Mouse (Mus musculus) liver, postnatal 0 days (tissue): Measurements from ENCODE around the gene Gatad2a.

Experiments used
- CTCF ChIP-seq: sonication (generic); IDR thresholded peaks from 2 replicates; pipeline ENCODE4 v1.5.1; 2016; ENCODE audit warnings: antibody characterized with exemption, low read depth
- EP300 ChIP-seq: IDR thresholded peaks from 2 replicates; pipeline ENCODE4 v1.6.1; 2016; ENCODE audit warnings: antibody characterized with exemption, low read depth, mild to moderate bottlenecking

- TF ChIP-seq CTCF (no peak), EP300 (no peak)
Observed at GRCm38 (mm10) chr8:70005178-70005577, 9.0 kb upstream of the Gatad2a start.
